Mouse (Mus musculus) midbrain, embryonic 12.5 days (tissue): ENCODE data around the gene Npnt. TPM values are rescaled to one million over a fixed set of nuclear protein-coding genes. Genes with fewer than 3 reads are reported as not detected.

Source experiments
- ATAC-seq: fragments of 200-750 bp; cut with Nextera tagmentation; 2 replicates; pipeline ENCODE4 v1.8.0; 2017; ENCODE audit warnings: low read depth, moderate TSS enrichment, moderate library complexity; ENCODE audit not compliant: low FRiP score
- H3K27ac ChIP-seq: fragments of 300-500 bp; sonication (generic); replicated peaks from 2 replicates; pipeline ENCODE4 v1.5.1; 2016; ENCODE audit warnings: mild to moderate bottlenecking
- H3K27me3 ChIP-seq: fragments of 300-500 bp; sonication (generic); 2 replicates; pipeline ENCODE4 v1.6.1; 2016; ENCODE audit warnings: mild to moderate bottlenecking
- H3K36me3 ChIP-seq: fragments of 300-500 bp; sonication (generic); 2 replicates; pipeline ENCODE4 v1.6.1; 2016
- H3K4me1 ChIP-seq: fragments of 300-500 bp; sonication (generic); 2 replicates; pipeline ENCODE4 v1.6.1; 2016
- H3K4me2 ChIP-seq: fragments of 300-500 bp; sonication (generic); replicated peaks from 2 replicates; pipeline ENCODE4 v1.6.1; 2016; ENCODE audit warnings: mild to moderate bottlenecking, moderate library complexity
- H3K4me3 ChIP-seq: fragments of 300-500 bp; sonication (generic); 2 replicates; pipeline ENCODE4 v1.5.1; 2016; ENCODE audit warnings: mild to moderate bottlenecking
- H3K9ac ChIP-seq: fragments of 300-500 bp; sonication (generic); replicated peaks from 2 replicates; pipeline ENCODE4 v1.6.1; 2016; ENCODE audit warnings: mild to moderate bottlenecking, moderate library complexity
- H3K9me3 ChIP-seq: fragments of 300-500 bp; sonication (generic); 2 replicates; pipeline ENCODE4 v1.6.1; 2016; ENCODE audit warnings: mild to moderate bottlenecking
- WGBS: fragments of 180-500 bp; shearing (Covaris S2); methylation state at CpG from one replicate; pipeline ENCODE4 v1.1.7; 2016; 5-methylcytosine and 5-hydroxymethylcytosine counted together
- polyA plus RNA-seq: library from polyadenylated mRNA; unstranded; fragments of >200 nt; fragmentation: Nextera tagmentation; extraction: Ambion mirVana; gene quantifications from 2 replicates; pipeline ENCODE4 v1.2.1, GENCODE M21; 2016

Gene Npnt
- polyA plus RNA-seq, 1 experiment from 2014 or later: 12.0 TPM

DNA sequence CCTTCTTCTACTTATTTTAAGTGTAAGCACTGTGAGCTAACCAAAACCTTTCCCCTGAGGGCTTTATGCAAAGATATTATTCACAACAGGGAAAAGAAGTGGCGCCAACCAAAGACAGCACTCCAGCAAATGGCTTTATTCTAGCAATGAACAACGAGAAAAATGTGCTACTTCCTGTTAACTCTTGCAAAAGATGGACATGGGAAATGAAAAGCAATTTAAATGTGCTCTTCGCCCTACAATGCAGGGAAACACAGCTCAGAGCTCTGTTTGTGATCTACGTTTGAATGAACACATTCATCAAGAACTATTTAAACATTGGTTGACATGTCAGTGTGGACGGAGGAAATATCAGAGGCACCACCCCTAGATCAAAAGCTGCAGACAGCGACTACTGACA lies 20.2 kb downstream of the Npnt start:
- no peak overlapping the region for H3K4me3 ChIP-seq
- peaks cover 4% of the 10 kb centered on the region; the same call in 1 of the 2 replicates for H3K4me1 ChIP-seq
- no peak overlapping the region for H3K27ac ChIP-seq
- 75% methylated on average over 6 of the region's 6 CpGs for WGBS
- no peak for ATAC-seq
- no peaks in the 10 kb centered on the region for H3K36me3 ChIP-seq
- no peaks in the 10 kb centered on the region for H3K9me3 ChIP-seq
- no peak overlapping the region for H3K9ac ChIP-seq
- H3K4me2 ChIP-seq: no peak overlapping the region
- H3K27me3 ChIP-seq: no peaks in the 10 kb centered on the region

DNA sequence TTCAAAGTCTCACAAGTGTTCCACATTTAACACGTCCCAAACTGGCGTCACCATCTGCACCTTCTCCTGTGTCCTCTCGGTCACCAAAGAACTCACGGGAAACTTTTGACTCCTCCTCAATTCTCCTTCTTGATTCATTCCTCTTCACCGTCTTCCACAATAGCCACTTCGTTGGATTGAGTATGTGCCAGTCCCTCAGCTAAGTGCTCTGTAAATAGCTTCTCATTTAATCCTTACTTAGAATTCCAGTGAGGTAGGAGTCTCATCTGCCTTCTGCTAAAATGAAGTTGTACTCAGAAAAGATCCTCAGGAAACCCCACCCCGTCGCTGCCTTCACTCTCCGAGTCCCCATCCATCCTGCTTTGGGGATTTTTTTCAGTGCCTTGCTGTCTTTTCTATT lies 21.9 kb downstream of the Npnt start:
- no peak overlapping the region for H3K4me2 ChIP-seq
- no peak overlapping the region for H3K27ac ChIP-seq
- no peaks in the 10 kb centered on the region for H3K36me3 ChIP-seq
- H3K9me3 ChIP-seq: no peaks in the 10 kb centered on the region
- H3K4me1 ChIP-seq: no peaks in the 10 kb centered on the region
- no peak overlapping the region for H3K4me3 ChIP-seq
- no peaks in the 10 kb centered on the region for H3K27me3 ChIP-seq
- WGBS: 88% methylated on average over 9 of the region's 9 CpGs
- no peak overlapping the region for H3K9ac ChIP-seq
- no peak for ATAC-seq

- H3K27ac ChIP-seq: no peak overlapping the region
- 94% methylated on average over 3 of the region's 3 CpGs for WGBS
- H3K9me3 ChIP-seq: no peaks in the 10 kb centered on the region
- no peak for ATAC-seq
- no peaks in the 10 kb centered on the region for H3K36me3 ChIP-seq
- H3K4me2 ChIP-seq: no peak overlapping the region
- no peak overlapping the region for H3K4me3 ChIP-seq
- no peak overlapping the region for H3K9ac ChIP-seq
- H3K4me1 ChIP-seq: no peaks in the 10 kb centered on the region
- H3K27me3 ChIP-seq: no peaks in the 10 kb centered on the region
These were observed 30.3 kb downstream of the Npnt start for GRCm38 (mm10) chr3:132919798-132920197.

GRCm38 (mm10) chr3:132919240-132919639 lies 30.9 kb downstream of the Npnt start:
- Histone ChIP-seq H3K9me3 (no peaks in the 10 kb centered on the region), H3K4me3 (no peak overlapping the region), H3K4me2 (no peak overlapping the region), H3K27ac (no peak overlapping the region), H3K27me3 (no peaks in the 10 kb centered on the region), H3K9ac (no peak overlapping the region), H3K4me1 (no peaks in the 10 kb centered on the region), H3K36me3 (no peaks in the 10 kb centered on the region)
- WGBS: 88% methylated on average over 11 of the region's 11 CpGs
- no peak for ATAC-seq

DNA sequence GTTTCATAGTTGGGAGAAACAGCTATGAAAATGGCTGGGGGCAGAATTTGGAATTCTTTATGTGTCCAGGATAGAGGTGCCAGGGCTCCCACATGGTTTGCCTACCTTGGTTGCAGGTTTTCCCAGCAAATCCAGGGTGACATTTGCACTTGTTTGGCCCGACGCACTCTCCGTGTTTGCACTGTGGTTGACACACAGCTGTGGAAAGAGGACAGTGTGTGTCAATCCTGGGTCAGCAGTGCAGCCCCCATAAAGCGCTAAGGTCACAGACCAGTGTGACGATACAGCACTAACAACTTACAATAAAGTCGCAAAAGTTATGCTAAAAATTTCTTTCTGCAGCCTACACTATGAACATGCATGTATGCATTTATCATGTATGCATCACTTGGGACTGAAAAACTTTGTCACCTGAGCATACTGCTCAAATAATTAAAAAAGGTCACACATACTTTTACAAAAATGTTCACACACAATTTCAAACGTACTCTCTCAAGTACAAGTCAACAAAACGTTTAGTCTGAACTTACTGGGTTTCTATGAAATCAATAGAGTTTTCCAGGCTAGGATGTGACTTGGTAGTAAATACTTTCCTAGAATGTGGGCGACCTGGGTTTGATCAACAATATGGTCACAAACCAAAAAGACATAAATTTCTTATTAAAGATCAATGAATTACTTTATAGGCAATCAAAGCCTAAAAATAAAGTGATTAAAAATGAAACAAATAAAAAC lies 32.6 kb downstream of the Npnt start:
- no peak overlapping the region for H3K4me2 ChIP-seq
- no peak overlapping the region for H3K9ac ChIP-seq
- no peaks in the 10 kb centered on the region for H3K4me1 ChIP-seq
- 90% methylated on average over 9 of the region's 9 CpGs for WGBS
- H3K27me3 ChIP-seq: no peaks in the 10 kb centered on the region
- ATAC-seq: no peak
- no peak overlapping the region for H3K27ac ChIP-seq
- no peaks in the 10 kb centered on the region for H3K36me3 ChIP-seq
- H3K9me3 ChIP-seq: no peaks in the 10 kb centered on the region
- H3K4me3 ChIP-seq: no peak overlapping the region

- no peak overlapping the region for H3K9ac ChIP-seq
- H3K27me3 ChIP-seq: no peaks in the 10 kb centered on the region
- H3K4me1 ChIP-seq: no peaks in the 10 kb centered on the region
- no peak overlapping the region for H3K4me3 ChIP-seq
- ATAC-seq: no peak
- no peaks in the 10 kb centered on the region for H3K36me3 ChIP-seq
- no peak overlapping the region for H3K27ac ChIP-seq
- no peak overlapping the region for H3K4me2 ChIP-seq
- 68% methylated on average over 9 of the region's 9 CpGs for WGBS
- no peaks in the 10 kb centered on the region for H3K9me3 ChIP-seq
These were observed 34.4 kb downstream of the Npnt start for GRCm38 (mm10) chr3:132915661-132916060.

GRCm38 (mm10) chr3:132912420-132912819 lies 37.7 kb downstream of the Npnt start:
- Histone ChIP-seq H3K9ac (no peak overlapping the region), H3K27ac (no peak overlapping the region), H3K9me3 (no peaks in the 10 kb centered on the region), H3K4me3 (no peak overlapping the region), H3K36me3 (no peaks in the 10 kb centered on the region), H3K4me1 (peaks cover 2% of the 10 kb centered on the region; the same call in 1 of the 2 replicates), H3K27me3 (no peaks in the 10 kb centered on the region), H3K4me2 (no peak overlapping the region)
- no peak for ATAC-seq
- WGBS: 83% methylated on average over 2 of the region's 2 CpGs

GRCm38 (mm10) chr3:132911716-132912115 lies 38.4 kb downstream of the Npnt start:
- H3K4me1 ChIP-seq: peaks cover 2% of the 10 kb centered on the region; the same call in 1 of the 2 replicates
- H3K27ac ChIP-seq: no peak overlapping the region
- ATAC-seq: no peak
- H3K9me3 ChIP-seq: no peaks in the 10 kb centered on the region
- WGBS: 59% methylated on average over 4 of the region's 4 CpGs
- no peak overlapping the region for H3K4me2 ChIP-seq
- H3K27me3 ChIP-seq: no peaks in the 10 kb centered on the region
- no peak overlapping the region for H3K4me3 ChIP-seq
- no peaks in the 10 kb centered on the region for H3K36me3 ChIP-seq
- no peak overlapping the region for H3K9ac ChIP-seq

DNA sequence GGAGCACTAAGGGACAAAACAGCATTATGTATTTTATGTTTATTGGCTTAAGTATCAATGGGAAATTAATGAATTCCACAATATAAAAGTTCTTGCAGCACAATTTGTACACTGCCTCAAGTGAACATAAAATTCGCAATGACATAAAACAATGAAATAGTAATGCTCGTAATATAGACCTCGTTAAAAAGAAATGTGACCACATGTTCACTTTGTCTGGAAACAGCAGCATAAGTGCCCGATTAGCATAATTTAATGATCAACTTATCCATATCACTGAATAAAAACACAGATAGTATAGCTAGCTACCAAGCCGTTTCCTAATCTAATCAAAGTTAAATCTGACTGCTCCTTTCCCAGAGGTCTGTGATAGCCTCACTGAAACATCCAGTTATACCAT lies 39.4 kb downstream of the Npnt start:
- H3K36me3 ChIP-seq: no peaks in the 10 kb centered on the region
- ATAC-seq: no peak
- WGBS: 83% methylated on average over 5 of the region's 5 CpGs
- H3K4me2 ChIP-seq: no peak overlapping the region
- no peak overlapping the region for H3K9ac ChIP-seq
- H3K27ac ChIP-seq: no peak overlapping the region
- H3K4me3 ChIP-seq: no peak overlapping the region
- H3K9me3 ChIP-seq: no peaks in the 10 kb centered on the region
- H3K4me1 ChIP-seq: peaks cover 2% of the 10 kb centered on the region; the same call in 1 of the 2 replicates
- H3K27me3 ChIP-seq: no peaks in the 10 kb centered on the region

- peaks cover 2% of the 10 kb centered on the region; the same call in 1 of the 2 replicates for H3K4me1 ChIP-seq
- H3K27ac ChIP-seq: no peak overlapping the region
- 71% methylated on average over 12 of the region's 12 CpGs for WGBS
- ATAC-seq: no peak
- no peaks in the 10 kb centered on the region for H3K27me3 ChIP-seq
- no peak overlapping the region for H3K4me3 ChIP-seq
- H3K9ac ChIP-seq: no peak overlapping the region
- H3K4me2 ChIP-seq: no peak overlapping the region
- no peaks in the 10 kb centered on the region for H3K36me3 ChIP-seq
- no peaks in the 10 kb centered on the region for H3K9me3 ChIP-seq
These were observed 40.4 kb downstream of the Npnt start for GRCm38 (mm10) chr3:132909736-132910135.

DNA sequence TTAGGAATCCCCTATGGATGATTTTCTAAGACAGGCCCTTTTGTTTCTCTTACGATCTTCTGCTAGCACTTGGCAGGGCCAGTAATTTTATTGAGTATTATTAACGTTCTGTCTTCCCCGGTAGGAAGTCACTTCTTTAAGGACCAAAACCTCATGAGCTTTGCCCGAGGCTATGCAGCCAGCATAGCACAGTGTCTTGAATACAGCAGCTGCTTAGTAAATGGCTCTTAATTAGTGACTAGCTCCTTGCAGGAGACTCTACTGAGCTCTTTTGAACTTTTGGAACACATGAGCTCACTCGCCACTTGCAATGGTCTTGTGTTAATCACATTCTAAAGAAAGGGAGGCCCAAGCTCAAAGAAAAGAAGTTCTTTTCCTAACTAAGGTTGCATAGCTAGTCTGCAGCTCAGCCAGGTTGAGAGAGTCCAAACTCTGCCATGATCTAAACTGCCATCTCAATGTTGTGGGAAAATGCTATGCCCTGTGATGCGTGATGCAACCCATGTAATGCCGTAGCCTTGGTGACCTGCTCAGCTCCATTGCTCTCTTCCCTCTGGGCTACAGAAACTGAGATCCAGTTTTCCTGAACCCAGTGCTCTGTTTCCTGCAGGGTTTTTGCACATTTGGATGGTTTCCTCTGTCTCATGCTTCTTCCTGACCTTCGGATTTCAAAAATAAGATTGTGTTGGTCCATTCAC lies 42.4 kb downstream of the Npnt start:
- no peaks in the 10 kb centered on the region for H3K9me3 ChIP-seq
- WGBS: 80% methylated on average over 8 of the region's 8 CpGs
- no peak overlapping the region for H3K4me3 ChIP-seq

DNA sequence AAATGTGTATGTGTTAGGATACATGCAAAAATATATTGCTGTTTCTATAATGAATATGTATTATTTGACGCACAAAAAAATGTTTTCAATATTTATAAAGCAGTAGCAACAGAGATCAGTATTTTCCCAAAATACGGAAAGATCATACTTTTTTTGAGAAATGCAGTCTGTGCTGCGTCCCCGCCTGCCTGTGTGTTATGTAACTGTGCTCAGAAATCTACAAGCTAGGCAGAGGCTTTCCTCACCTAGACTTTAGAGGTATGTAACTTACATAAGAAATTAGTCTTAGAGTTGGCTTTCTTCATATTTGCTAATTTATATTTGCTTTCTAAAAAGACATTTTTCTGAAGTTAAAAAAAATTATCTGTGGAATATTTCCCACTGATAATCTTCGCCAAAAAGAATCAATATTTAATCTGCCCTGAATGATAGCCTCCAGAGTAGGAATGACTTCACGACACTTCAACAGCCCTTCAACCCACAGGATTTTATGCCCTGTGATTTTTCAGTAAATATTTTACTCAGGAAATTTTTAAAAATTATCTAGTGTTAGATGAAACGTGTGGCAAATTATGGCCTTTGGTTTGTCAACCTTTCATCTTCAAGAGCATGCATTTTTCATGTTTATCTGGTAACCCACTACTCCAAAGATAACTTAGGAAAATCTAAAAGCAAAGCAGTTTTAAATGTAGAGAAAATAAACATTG lies 44.7 kb downstream of the Npnt start:
- no peaks in the 10 kb centered on the region for H3K27me3 ChIP-seq
- no peaks in the 10 kb centered on the region for H3K36me3 ChIP-seq
- WGBS: 90% methylated on average over 7 of the region's 7 CpGs
- no peaks in the 10 kb centered on the region for H3K9me3 ChIP-seq
- H3K4me1 ChIP-seq: peaks cover 2% of the 10 kb centered on the region; the same call in 1 of the 2 replicates
- no peak overlapping the region for H3K4me2 ChIP-seq
- H3K9ac ChIP-seq: no peak overlapping the region
- ATAC-seq: no peak
- no peak overlapping the region for H3K4me3 ChIP-seq
- no peak overlapping the region for H3K27ac ChIP-seq

More for the DNA sequence above, 42.4 kb downstream of the Npnt start:
- Histone ChIP-seq H3K4me1 (peaks cover 2% of the 10 kb centered on the region; the same call in 1 of the 2 replicates), H3K27me3 (no peaks in the 10 kb centered on the region), H3K9ac (no peak overlapping the region), H3K4me2 (no peak overlapping the region), H3K27ac (no peak overlapping the region), H3K36me3 (no peaks in the 10 kb centered on the region)
- no peak for ATAC-seq
